Mouse (Mus musculus) embryonic fibroblast, embryonic 13.5 days (primary cell): Measurements from ENCODE around the gene Slc35b1.

Experiments used
- CTCF ChIP-seq: IDR thresholded peaks from 2 replicates; pipeline ENCODE4 v1.5.1; 2011; ENCODE audit warnings: mild to moderate bottlenecking, control low read depth, low read length, moderate library complexity, borderline replicate concordance; ENCODE audit not compliant: insufficient read depth
- POLR2A ChIP-seq: IDR thresholded peaks from 2 replicates; pipeline ENCODE4 v1.6.1; 2011; ENCODE audit warnings: low read depth, mild to moderate bottlenecking, control low read depth, low read length, moderate library complexity

DNA sequence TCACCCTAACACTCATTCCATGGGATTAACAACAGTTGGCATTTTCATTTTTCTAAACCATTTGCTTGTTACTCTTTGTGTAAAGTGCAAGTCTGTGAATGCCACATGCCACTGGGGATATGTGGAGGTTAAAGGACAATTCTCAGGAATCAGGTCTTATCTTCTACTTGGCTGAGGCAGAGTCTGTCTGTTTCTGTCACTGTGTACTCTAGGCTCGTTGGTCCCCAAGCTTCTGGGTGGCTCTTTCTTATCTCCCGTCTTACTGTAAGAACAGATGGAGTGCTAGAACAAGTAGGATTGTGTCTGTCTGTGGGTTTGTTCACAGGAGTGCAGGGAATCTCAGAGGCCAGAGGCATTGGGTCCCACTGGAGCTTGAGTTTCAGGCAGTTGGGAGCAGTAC is 46.9 kb downstream of the Slc35b1 start:
- TF ChIP-seq CTCF (no peak), POLR2A (no peak)
